Mouse (Mus musculus) layer of hippocampus, adult 9-11 months (tissue): ENCODE measurements around the gene Plxnb2.

Source experiments
- DNase-seq: peaks from one replicate; pipeline ENCODE4 v3.0.0; 2022

The Plxnb2 gene

DNA sequence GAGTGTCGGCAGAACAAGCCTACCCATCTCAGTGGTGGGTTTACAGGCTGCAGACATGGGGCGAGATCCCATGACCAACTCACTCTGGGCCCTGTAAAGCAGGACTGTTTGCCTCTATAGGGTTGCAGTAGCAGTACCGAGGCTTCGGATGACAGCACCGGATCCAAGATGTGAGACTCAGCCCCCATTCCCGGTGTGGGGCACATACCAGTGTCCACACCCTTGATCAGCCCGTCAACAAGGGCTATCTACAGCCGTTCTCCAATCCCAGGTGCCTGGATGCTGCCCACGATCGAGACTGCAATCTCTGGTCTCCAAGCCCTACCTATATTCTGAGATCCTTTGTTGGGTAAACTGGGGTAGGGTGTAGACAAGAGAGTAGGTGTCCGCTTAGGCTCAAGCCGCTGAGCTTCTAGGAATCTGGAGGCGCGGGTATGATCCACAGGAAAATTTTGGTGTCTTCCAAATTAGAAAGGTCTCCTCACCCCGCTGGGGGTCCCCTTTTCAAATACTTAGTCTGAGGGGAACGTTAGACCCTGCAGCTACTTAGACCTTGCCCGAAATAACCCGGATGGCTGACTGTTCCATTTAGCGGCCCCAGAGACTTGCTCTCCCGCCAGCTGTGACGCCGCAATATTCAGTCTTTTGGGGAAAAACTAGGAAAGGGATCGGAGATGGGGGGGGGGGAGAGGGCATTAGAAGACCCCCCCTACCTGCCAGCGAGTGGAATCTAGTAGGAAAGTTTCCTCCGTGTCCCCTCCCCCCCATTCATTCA lies 31.9 kb downstream of the Plxnb2 start:
- no peak for DNase-seq

DNA sequence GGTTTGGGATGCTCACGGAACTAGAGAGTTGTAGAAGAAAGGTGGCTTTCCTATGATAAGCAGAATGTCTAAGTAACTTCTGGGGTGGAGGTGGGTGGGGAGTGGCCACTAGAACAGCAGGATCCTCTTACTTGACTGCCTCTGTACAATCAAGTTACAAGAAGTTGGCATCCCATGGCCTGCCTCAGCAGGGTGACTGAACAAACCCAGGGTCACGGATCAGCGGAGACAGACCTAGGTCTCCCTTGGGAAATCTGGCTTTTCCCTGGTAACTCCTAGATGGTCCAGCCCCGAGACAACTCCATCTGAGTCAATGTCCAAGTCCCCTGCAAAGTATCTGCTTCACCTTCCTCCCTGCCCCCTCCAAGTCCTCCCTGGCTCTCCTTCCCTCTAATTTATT lies 32.7 kb downstream of the Plxnb2 start:
- no peak for DNase-seq

DNA sequence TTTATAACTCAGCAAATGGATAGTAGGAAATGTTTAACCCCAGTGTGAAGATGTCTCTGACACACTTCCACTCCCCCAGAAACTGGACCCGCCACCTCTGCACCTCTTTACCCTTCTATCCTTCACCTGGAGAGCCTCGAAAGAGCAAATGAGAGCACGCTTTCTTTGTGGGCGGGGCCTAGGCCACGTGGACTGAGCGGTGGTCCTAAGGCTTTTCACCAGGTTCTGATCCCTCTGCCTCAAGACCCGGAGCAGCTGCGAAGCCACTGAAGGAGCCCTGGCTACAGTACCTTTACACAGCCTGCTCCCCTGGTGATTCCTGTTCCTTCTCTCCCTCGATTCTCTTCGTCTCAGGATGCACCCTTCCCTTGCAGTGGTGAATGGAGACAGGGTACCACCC lies 33.1 kb downstream of the Plxnb2 start:
- DNase-seq = no peak

DNA sequence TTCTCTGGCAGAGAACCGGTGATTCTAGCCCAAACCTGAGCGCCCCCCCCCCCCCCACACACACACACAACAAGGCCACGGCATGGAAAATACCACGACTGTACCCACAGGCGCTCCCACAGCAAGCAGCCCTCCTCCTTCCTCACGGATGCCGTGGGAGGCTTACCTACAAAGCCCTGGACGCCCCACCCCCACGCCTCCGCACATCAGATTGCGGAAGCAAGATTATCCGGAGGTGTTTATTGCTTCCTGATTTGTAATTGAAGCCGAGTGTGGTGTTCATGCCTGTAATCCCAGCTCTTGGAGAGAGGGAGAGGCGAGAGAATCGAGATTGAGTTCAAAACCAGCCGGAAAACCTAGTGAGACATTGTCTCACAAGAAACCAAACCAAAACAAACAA lies 33.6 kb downstream of the Plxnb2 start:
- DNase-seq = peak; percentile 48

DNA sequence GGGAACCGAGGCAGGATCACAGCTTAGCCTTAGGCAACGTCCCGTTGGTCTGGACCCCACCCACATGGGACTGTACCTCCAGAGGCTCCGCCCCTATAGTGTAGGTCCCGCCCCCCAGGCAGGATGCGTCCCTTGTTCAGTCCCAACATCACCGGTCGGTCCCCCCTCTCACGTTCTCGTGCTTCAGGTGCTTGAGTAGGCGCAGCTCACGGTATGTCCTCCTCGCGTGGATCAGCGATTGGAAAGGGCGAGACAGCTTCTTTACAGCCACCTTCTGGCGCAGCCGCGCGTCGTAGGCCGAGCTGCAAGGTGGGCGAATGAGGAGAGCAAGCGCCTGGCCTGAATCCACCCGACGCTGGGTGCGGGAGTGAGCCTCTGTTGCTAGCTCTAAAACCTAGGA lies 34.1 kb downstream of the Plxnb2 start:
- peak; percentile 57 for DNase-seq

DNA sequence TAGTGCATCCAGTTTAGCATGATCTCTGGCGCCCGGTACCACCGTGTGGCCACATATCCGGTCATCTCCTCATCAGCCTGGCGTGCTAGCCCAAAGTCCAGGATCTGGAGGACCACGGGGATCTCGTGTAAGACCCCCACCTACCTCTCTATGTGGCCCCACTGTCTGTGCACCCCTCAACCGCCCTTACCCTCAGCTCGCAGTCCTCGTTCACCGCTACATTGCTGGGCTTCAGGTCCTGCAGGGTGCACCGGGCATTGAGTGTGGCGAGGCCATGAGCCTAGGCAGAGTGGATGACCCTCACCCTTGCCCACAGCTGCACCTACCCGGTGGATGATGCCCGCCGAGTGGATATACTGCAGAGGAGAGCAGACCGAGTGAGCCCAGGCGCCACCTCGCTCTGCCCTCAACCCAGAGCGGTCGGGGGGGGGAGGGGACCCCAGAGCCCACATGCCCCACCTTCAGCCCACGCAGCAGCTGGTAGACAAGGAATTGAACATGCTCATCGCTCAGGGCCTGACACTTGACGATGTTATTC lies 34.7 kb downstream of the Plxnb2 start:
- no peak for DNase-seq

DNA sequence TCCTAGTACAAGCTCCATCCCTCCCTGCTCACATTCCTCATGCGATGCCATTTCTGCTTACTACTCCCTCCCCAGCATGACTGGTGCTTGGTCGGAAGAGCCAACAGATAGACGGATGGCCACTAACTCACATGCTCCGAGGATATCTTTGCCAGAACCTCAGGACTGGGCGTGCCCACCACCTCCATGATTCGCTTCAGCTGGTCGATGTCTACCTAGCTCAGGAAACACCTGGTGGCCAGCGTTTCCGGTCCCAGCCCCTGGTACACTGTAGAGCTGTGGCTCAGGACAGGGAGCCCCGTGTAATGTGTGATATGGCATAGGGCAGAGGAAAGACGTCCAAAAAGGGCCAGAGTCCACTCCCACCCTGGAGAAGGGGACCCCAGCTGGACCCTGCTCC lies 35.6 kb downstream of the Plxnb2 start:
- DNase-seq = no peak

DNA sequence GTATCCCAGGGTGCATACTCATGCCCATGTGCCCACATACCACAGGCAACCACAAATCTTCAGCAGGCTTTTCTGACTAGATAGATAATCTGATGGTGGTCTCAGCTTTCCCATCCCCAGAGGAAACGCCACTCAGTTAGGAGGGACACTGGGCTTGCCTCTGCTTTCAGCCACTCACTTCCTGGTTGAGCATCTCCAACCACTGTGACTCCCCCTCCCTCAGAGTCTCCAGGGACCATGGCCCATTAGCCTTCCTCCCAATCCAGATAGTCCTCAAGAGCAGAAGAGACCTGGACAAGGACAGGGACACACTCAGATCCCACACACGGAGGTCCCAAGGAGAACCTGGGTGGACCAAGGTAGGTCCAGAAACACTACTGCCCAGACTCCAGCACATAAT lies 37.5 kb downstream of the Plxnb2 start:
- no peak for DNase-seq

DNA sequence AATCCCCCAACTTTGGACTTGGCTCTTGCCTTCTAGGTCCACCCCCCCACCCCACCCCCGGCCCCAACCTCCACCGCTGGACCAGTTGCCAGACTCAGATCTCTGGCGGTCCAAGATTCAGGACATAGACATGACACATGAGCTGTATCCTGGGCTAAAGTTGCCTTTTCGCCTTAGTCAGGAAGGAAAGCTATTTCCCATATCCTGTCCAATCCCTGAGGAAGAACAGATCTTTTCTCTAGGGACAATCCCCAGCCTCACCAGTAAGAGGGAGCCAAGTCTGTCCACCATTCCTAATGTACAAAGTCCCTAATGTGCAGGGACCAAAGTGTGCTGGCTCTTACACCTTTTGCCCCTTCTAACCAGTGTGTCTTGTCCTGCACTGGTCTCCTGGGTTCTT lies 38.7 kb downstream of the Plxnb2 start:
- DNase-seq = no peak

DNA sequence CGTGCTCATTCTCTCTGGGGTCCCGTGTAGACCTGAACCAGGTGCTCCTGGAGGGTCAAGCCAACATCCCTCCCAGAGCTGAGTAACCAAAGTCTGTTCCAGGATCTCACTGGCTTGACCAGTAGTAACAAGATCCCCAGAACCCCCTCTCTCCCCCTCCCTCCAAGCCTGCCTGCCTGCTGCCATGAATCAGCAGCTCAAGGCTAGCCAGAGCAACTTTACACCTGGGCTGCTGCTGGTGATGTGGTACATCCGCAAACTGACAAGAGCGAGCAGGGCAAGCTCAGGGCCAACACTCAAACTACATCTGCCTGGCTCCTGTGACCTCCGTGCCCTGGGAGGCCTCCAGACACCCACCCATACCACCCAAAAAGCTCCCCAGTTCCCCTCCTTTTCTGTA lies 39.1 kb downstream of the Plxnb2 start:
- DNase-seq = no peak

DNA sequence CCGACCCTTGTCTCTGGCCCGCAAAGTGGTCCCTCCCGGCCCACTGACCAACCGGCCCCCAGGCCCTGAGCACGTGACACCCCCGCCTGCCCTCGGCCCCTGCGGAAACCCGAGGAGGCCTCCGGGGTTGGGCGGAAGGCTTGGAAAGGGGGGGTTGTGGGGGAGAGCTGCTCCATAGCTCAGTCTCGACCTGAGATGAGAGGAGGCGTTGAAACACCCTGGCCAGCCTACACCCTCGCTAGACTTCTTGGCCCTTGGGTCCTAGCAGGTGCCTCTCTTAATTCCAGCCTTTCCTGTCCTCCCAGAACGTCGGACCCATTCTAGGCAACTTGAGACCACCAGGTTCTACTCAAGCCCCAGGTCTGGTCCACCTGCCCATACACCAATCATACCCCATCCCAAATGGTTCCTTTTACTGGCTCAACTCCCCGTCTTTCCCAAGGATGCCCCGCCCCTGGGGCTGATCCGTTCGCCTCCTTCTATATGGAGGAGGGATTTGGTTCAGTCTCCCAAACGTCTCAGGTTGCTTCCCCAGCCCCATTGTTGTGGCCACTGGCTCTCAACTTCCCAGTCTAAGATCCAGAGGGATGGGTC lies 39.8 kb downstream of the Plxnb2 start, which contains the start of gene Mapk12:
Mapk12 (minus strand) TSS at position 45 of the 594 bp plus-strand sequence.
- no peak for DNase-seq

DNA sequence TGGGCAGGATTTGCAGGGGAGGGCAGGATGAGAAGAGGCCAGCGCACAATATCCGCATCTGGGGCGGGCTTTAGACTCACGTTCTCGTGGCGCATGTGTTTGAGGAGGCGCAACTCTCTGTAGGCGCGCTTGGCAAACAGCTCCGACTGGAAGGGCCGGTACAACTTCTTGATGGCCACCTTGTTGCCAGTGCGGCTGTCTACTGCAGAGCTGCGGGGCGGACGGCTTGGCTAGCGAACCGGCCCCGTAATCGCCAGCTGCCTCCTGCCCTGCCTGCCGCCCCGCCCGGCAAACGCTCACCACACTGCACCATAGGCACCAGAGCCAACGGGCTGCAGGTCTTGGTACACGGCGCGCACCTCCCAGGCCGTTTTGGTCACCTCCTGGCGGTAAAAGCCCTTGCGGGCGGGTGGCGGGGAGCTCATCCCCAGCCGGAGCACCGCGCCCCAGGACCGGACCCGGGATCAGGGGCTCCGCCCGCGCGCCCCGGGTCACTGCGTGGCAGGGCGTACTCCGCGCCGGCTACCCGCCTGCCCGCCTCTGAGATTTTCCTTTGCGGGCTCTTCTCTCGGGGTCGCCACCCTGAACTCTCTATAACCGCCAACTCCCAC lies 40.4 kb downstream of the Plxnb2 start:
- DNase-seq = peak; percentile 51

DNA sequence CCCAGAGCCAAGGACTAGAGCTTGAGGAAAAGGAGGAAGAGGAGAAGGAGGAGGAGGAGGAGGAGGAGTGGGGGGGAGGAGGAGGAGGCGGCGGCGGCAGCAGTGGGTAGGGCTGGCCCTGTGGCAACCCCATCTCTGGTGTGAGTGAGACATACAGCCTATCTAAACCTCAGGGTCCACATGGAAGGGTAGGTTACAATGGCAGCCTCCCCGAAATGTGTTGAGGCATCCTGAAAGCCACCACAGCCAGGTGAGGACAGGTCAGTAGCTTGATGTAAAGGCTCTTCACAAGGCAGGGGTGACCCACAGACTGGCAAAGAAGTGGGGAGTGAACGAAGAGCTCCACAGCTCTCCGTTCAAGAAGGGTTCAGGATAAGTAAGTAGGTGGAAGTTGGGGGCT lies 42.1 kb downstream of the Plxnb2 start:
- DNase-seq = no peak

DNA sequence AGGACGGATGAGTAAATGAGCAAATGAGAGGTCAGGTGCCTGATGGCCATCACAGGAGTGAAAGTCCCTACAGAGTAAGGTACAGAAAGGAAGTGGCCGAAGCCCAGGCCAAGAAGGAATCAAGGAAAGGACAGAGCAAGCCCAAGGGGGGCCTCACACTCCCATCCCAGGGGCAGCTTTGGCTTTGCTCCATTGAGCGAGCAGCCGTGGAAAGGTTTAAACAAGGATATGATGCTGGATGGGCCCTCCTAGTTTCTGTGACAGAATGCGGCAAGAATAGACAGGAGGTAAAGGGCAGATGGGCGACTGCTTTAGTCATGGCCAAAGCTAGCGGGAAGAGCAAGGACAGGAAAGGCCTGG lies 42.6 kb downstream of the Plxnb2 start:
- no peak for DNase-seq

DNA sequence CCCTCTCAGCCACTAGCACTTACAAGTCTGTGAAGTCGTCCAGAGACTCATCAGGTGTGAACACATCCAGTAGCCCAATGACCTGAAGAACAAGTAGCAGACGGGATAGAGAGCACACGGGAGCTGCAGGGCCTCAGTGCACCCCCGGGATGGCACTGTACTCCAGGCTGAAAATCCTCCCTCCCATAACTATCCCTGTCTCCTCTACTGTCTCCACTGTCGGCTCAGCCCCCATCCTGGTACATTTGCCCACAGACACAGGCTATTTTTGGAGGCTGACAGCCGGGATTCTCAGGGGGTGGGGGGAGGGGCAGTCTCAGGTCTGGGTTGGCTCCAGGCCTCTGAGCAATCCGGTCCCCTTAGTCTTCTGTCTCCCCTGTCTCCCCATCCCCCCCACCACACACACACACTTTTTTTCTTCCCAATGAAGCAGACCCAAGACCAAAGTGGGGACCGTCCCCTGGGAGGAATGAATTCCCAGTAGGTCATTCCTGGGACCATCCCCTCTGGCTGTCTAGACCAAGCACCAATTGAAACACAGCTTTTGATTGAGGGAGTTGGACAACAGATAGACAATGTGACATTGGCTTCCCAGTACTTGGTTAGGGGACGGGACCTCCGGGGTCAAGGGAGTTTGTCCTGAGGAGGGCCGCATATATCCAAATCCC lies 43.1 kb downstream of the Plxnb2 start:
- DNase-seq = peak; percentile 37

DNA sequence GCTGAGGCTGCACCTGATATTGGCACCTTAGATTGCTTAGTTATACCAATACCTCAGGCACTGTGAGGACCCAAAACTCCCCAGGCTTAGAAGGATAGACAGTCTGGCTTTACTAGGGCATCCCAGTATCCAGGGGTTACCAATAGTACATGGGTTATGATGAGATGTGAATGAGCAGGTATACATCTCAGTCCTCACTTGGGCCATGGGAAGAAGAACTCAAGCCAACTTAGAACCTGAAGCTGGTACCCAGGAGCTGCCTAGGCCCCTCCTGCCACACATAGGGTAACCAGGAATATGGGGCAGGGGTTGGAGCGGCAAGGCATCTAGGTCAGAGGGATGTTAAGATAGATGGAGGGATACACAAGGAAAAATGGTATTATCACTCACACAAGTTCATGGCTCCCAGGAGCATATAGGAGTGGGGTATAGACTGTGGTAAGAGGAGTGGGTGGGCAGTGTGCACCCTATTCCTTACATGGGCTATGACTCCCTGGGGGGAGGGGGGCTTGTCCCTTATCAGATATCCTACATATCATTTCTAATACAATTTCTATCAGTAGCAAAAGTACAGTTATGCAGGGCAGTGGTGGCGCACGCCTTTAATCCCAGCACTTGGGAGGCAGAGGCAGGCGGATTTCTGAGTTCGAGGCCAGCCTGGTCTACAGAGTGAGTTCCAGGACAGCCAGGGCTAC lies 44.0 kb downstream of the Plxnb2 start:
- DNase-seq = no peak

DNA sequence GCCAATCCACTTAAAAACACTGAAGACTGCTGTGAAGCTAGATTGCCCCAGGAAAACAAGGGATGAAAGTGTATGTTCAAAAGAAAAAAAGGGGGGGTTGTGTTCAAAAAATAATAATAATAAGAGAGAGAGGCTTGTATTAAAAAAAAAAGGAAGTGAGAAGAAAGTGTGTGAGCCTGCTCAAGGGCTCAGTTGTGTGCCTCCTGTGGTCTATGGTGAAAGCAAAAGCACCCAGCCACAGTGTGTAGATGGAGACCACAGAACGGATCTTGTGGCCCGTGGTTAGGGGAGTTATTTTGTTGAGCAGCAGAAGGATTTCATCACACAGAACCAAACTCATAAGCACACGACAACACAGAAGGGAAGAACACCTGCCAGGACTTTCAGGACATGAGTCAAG lies 49.3 kb downstream of the Plxnb2 start:
- DNase-seq = no peak

DNA sequence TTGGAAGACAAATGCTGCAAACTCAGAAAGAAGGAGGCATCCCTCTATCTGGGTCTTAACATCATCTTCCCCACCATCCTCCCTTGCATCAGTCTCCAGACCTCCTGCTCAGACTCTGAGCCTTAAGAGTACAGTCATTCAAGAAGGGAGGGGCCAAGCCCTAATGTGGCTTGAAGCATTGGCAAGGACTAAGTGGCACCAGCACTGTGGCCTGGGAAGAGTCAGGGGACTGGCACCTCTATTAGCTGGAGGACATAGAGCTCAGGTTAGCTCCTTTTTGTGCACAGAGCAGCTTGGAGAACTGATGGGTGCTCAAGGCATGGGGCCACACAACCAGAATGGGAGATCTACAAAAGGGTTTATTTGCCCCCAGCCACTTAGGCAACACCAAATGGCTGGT lies 50.3 kb downstream of the Plxnb2 start:
- no peak for DNase-seq

DNA sequence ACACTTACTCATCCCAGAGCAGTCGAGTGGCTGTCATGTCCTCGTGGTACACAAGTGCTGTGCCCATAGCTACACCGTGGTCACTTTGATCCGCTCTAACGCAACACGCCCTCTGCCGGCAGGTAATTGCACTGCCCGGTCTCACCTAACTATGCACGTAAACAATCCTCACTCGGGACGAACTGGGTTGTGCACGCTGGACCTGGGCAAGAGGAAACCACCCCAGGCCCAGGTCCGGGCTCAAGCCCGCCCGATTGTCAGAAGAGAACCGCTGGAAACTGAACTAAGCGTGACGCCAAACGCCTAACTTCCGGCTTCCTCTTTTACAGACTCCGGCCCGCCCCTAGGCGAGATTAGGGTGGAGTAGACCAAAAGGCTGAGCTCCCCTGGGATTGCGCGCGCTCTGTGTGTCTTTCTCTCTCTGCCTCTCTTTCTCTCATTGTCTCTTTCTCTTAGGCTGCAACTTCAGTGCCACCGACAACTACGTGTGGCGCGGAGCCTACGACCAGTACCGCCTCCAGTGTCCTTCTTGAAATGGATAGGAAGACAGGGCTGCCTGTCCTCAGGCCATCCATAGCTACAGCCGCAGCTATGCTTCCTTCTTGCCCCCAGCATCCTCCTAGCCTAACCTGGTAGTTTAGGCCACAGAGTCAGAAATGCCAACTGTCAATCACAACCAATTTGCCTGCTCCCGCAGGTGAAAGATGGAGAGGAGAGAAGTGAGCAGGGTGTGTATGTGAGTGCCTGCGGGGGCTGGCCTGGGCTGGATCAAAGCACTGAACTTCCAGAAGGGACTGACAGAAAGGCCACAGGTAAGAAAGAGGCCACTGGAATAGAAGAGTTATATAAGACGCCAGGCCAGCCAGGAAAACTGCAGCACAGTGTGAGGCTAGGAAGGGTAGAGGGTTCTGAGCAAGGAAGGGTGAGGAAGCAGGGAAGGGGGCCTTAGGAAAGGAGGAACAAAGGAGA lies 51.9 kb downstream of the Plxnb2 start, which contains the start of gene Hdac10:
Hdac10 (minus strand) TSS at position 319 of the 969 bp plus-strand sequence.
- DNase-seq = peak; percentile 79

DNA sequence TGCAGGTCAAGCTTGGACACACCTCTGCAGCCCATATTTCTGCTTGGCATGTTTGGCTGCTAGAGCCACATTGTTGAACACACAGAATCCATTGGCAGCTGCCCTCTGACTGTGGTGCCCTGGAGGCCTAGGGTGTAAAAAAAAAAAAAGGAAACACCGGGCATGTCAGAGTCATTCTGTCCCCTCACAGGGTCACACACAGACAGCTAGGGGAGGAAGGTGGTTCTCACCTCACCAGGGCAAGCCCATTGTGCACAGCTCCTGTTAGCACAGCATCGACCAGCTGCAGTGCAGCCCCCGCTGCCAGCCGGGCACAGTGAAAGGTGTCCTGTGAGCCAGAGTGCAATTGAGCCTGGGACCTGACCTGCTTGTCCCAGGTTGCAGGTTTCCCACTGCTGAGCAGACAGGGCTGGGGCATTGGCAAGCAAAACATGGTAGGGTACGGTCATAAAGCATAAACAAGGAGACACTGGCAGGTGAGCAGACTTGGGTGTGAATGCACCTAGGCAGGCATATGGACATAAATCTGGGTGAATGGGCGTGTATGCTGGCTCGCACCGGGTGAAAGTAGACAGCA lies 53.1 kb downstream of the Plxnb2 start:
- no peak for DNase-seq

DNA sequence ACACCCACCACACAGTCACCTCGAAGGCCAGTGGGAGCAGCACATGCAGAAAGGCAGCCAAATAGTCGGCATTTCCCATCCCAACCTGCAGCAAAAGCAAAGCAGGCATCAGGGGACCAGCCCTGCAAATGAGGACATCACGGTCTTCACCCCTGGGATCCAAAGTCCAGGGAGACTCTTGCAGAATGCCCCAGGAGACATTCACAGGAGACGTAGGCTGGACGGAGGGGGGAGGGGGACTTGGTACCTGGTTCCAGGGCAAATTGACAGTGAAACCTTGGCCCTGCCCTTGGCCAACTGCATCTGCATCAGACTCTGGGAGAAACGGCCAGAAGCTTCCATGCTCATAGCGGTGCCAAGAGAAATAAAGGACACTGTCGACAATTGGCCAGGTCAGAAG lies 54.0 kb downstream of the Plxnb2 start:
- no peak for DNase-seq
